Mouse (Mus musculus) CH12.LX (cell line): ENCODE data around the gene Rapgef4.

Source experiments
- BHLHE40 ChIP-seq: IDR thresholded peaks from 2 replicates; pipeline ENCODE4 v1.6.1; 2011; ENCODE audit warnings: mild to moderate bottlenecking, low read depth, low read length, improper control_type of control experiment
- CTCF ChIP-seq, 2 experiments: IDR thresholded peaks in 1 of 2; conservative IDR thresholded peaks in 1 of 2; 2 replicates each; pipeline ENCODE4 v1.5.1; 2011 to 2012; ENCODE audit warnings: low read depth in 2 of 2, low read length in 2 of 2, improper control_type of control experiment in 1 of 2, inconsistent platforms in 1 of 2, mild to moderate bottlenecking in 1 of 2, moderate library complexity in 1 of 2
- EP300 ChIP-seq: IDR thresholded peaks from 2 replicates; pipeline ENCODE4 v1.6.1; 2011; ENCODE audit warnings: low read length, improper control_type of control experiment
- MAFK ChIP-seq: IDR thresholded peaks from 2 replicates; pipeline ENCODE4 v1.6.1; 2011; ENCODE audit warnings: low read length, improper control_type of control experiment; ENCODE audit not compliant: insufficient replicate concordance
- MYC ChIP-seq: IDR thresholded peaks from 2 replicates; pipeline ENCODE4 v1.6.1; 2011; ENCODE audit warnings: low read depth, mild to moderate bottlenecking, improper control_type of control experiment, low read length
- NELFE ChIP-seq: IDR thresholded peaks from 2 replicates; pipeline ENCODE4 v1.6.1; 2011; ENCODE audit warnings: low read depth, low read length, improper control_type of control experiment

GRCm38 (mm10) chr2:72020755-72021154, 39.7 kb downstream of the Rapgef4 start:
- TF ChIP-seq BHLHE40 (no peak), EP300 (no peak), MAFK (no peak), MYC (no peak), CTCF (conservative IDR thresholded peaks at IDR 0.05 in 1 of 2, IDR thresholded peaks at IDR 0.05 in 1 of 2; ENCODE audit: low read depth in 2 of 2, low read length in 2 of 2) (no peak), NELFE (no peak)
